Mouse (Mus musculus): ENCODE data around the gene Trak2.
"Not testable (repeated sequence)": the region's sequence is repeated elsewhere in the genome, so short reads cannot be mapped to it uniquely, and the experiment has no call there.

Trak2 gene

DNA sequence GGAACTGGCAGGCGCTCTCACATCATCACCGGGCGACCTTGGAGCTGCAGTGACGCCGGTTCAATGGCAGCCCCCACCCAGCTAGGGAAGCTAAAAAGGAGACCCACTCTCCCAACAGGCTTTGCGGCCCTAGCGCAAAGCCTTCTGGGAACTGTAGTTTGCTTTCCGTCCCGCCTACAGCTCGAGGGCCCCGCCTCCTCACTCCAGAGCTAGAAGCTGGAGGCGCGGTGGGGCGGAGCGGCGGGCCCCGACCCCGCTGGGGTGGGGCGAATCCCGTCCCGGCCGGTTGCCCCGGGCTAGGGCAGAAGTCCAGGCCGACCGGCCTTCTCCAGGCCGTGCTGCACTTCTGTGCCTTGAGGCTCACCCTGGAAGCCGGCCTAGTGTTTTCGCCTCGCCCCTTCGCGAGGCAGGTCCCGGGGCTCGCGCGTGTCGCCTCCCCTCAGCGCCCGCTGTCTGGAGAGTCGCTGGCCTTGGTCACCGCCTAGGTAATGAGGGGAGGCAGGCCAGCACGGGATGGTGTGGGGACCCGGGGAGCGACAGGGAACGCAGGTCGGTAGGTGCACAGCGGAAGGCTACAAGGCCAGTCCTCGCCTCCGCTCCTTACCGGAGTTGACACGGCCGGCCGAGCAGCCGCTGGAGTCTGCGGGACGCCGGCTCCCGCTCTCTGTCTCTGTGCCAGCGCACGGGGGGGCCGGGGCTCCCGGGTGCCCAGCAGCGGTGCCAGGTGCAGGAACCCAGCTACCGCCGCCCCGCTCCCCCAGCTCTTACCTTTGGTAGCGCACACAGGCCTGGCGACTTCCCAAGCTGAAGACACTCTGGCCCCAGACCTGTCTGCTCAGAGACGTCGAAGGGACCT is at the start of gene Trak2, which contains the start of gene Stradb:
TSS of gene Trak2 (minus strand) at position 65 of the 856 bp plus-strand sequence.
TSS of gene Stradb (plus strand) at position 157 of the 856 bp plus-strand sequence.
- peak; percentile 96 for DNase-seq

DNA sequence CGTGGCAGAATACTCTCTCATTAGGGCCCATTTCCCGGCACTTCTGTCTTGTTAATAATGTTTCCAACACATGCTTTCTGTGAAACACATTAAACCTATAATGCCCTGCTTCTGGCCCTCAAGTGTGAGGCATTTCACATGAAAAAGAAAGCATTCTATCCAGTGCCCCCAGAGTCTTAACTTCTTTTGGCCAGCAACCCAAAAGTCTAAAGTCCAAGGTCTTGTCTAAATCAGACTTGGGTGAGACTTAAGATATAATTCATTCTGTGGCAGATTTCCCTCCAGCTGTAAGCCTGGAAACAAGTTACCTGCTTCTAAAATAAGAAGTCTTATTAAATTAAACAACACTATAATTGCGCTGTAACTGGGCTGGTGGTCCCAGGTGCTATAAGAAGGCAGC is 48.3 kb upstream of the Trak2 start:
- no peak for DNase-seq

DNA sequence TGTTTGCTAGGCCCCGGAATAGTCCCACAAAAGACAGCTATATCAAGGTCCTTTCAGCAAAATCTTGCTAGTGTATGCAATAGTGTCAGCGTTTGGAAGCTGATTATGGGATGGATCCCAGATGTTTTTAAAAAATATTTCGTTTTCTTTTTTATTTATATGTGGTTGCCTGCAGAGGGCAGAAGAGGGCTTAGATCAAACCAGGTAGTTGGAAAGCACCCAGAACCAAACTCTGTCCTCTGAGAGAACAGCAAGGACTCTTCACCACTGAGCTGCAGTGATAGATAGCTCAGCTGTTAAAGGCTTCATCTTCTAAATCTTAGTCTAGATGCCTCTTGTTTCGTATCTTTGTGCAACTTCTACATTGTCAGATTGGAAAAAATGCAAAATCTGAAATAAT is 36.0 kb upstream of the Trak2 start:
- DNase-seq, result no peak

DNA sequence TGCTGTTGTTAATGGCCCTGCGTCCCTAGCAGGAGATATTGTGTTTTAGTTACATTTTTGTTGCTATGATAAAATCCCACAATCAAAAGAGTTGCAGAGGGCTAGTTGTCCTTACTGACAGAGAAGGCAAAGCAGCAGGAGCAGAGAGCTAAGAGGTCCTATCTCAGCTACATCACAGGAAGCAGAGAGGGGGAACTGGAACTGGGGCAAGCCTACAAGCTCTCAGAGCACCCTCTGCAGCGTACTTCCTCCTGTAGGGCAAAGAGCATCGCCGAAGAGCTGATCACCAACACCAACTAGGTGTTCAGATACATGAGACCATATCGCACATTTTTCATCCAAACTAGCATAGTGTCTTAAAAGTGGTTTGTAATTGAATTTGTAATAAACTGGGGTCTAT is 22.1 kb upstream of the Trak2 start:
- no peak for DNase-seq

DNA sequence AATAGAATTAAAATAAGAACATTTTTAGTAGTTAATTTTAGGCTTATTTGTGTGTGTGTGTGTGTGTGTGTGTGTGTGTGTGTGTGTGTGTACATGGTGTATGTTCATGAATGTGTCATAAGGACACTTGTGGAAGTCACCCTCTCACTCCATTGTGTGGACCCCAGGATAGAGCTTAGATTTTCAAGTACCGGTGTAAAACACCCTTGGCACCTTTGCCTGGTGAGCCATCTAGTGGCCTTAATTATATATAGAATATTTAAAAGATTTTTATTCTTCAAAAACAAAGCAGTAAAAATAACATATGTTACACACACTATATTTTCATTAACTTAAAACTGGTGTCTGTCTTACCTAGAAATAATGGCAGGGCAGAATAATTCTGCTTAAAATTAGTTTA is 20.5 kb upstream of the Trak2 start:
- DNase-seq, result no peak

DNA sequence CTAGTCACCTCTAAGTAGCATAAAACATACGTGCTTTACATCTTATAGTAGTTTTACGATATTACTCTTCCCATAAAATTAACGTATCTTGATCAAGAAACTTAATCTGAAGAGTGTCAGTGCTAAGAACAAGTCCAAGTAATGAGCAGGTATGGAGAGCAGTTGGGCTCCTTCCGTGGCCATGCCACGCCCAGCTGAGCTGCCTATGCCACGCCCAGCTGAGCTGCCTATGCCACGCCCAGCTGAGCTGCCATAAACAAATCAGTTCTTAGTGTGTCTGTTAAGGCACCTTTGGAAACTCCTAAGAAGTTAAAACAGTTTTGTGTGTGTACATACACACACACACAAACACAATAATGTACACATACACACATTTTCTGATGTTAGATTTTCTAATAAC is 19.9 kb upstream of the Trak2 start:
- no peak for DNase-seq

DNA sequence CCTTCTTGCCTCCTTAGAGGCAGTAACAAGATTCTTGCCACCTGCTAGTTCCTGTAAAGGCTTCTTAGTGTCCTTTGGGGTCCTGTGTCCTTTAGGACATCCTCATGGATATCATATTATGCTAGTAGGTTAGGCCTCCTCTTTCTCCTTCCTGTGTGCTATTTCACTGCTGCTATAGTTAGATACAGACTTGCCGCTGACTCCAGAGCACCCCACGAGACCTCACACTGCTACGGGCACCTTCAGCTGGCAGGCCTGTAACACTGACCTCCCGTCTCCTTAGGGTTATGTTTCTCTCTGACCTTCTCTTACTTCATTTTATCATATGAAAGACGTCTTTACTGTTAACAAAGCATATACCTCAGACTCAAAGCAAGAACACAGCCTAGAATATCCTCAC is 11.4 kb upstream of the Trak2 start:
- no peak for DNase-seq

DNA sequence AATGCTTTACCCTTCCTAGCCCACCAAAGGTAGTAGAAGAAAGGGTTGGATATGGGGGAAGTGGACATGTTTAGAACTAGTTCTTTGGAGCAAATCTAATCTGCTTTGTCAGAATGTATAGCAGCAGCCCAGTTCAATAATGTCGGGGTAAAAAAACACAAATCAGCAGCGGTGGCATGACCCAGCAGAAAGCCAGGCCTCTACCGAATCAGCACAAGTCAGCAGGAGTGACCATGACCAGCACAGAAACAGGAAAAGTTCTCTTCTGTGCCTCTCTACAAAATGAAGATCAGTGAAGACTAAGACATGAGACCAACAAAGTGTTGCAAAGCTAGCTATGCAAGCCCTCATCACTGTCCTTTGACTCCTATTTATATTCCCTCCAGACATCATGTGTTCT is 9.0 kb upstream of the Trak2 start:
- DNase-seq, result no peak

DNA sequence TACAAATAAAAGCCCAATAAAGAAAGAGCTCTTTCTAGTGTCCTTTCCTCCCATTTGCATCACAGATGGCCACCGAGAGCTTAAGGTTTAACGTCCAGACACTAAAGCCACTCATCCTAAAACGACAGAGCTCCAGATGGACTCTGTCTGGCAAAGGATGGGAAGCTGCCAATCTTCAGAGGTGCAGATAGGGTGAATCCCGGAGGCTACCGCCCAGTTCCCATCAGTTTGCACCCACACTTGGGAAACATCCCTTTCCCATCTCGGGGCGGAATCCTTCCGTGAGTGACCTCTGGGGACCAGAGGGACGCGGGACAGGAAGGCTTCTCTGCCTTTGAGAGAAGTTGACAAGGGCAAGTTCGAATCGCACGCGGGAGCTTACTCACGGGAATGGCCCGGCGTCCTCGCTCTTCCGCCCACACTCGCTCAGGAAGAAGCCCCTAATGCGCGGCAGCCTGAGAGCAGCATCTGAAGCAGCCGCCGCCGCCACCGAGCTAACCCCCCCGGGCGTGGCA is 322 bp downstream of the Trak2 start:
- peak; percentile 84 for DNase-seq

DNA sequence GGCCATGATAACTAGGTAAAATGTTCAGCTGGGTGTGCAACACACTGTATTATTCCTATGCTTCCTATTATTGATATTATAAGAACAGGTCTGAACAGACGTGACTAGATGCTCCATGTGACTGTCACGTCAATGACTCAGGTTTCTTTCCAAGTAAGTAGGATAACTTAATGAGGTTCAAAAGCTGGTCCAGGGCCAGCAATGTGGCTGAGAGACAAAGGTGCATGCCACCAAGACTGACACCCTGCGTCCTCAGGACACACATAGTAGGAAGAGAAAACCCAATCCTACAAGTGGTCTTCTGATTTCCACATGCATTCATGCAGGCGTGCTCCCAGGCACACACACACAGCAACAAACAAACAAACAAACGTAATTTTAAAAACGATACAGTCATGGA is 2.1 kb downstream of the Trak2 start:
- DNase-seq, result peak; percentile 22

DNA sequence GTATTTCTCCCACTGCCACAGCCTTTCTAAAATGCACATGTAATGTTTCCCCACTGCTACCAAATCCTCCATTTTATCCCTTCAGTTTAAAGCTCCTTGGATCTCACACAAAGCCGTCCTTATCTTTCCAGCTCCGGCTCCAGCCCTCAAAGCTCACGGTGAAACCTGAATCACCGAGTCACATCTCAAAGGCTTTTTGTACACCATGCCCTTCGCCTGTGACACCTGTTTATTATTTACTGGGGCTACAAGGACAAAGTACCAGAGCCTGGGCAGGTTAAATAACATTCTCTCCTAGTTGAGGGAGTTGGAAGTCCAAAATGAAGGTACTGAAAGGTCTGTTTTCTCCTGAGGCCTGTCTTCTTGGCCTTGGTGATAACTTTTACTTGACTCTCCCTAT is 3.2 kb downstream of the Trak2 start:
- DNase-seq, result no peak

DNA sequence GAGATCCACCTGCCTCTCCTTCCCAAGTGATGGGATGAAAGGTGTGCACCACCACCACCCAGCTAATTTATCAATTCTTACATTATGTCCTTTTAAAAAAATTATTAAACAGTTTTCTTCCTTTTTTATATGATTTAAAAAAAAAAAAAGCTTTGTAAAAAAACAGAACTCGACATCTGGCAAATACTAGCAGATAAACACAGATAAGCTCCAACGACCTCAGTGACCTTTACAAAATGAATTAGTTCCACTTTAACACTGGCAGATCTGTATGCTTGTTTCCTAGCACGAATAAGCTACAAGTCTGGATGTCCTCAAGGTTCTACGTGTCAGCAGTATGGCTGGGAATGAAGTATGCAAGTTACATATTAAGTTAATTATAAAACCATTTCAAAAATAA is 5.7 kb downstream of the Trak2 start:
- DNase-seq, result no peak

DNA sequence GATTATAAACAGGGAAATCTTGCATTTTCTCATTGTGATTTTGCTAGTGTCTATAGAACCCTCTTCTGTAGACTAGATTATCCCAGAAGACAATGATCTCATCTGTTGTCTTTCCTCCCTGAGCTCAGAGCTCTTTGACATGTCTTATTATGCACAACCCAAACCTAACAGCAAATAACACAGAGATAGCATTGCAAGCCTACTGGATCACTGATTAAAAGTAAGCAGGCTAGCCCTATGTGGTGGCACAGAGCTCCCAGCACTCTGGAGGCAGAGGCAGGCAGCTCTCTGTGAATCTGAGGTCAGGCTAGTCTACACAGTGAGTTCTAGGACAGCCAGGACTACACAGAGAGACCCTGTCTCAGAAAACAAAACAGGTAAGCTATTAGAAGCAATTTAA is 10.4 kb downstream of the Trak2 start:
- DNase-seq, result no peak

DNA sequence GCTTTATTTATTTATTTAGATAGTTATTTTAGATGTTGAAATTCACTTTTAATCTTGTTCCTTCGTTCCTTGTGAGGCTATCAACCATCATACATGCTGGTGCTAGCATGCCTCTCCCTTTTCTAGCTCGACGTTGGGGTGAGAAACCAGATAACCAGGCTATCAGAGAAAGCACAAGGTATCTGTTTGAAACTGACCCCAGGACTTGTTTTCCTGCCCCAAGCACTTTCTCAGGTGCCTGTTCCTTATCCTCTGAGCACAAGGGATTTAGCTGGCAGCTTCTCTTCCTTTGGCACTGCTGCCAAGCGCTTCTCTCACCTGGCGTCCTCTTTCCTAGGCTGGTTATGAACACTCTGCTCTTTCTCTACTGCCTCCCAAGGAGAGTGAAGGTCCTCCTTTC is 10.8 kb downstream of the Trak2 start:
- DNase-seq, result peak; percentile 35

DNA sequence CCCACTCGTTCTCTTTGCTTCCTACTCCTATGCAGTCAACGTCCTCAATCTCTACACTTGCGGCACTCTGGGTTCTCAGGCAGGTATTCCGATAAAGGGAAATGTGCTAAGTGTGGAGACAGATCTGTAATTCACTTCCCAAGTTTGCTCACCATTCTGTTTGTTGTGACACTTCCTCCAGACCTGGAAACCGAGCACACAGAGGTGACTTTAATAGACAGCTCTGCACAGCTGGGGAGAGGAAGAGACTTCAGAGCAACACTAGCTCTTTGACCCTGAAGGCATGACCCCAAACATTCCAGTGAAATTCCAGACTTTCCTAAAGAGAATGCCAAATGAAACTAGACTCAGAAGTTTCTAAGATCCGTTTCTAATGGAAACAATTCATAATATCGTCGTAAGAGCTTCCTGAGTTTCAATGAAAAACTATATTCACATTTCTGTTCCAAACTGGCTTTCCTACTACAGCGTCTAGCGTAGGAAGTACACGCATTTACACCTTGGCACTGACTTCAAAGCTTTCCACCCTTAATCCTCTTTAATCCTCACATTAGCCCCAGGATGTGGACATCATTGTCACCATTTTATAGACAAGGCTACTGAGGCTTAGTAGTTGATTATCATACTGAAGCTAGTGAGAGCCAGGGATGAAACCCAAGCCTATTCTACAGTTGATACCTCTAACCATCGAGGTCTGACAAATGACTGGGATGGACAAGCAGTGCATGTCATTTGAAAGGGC is 11.9 kb downstream of the Trak2 start:
- no peak for DNase-seq

DNA sequence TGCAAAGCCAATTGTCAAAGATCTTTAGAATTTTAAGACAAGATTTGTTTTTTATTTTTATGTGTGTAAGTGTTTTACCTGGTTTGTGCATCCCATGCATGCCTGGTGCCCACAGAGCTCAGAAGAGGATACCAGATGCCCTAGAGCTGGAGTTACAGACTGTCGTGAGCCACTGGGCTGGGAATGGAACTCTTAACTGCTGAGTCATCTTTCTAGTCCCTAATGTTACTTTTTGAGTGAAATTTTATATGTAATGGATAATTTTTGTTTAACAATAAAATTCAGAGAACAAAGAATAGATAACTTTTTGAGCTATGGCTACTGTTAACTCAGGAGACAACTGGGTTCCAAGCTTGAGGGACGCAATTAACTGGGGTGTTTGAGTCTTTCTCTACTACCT is 13.5 kb downstream of the Trak2 start:
- DNase-seq, result no peak

DNA sequence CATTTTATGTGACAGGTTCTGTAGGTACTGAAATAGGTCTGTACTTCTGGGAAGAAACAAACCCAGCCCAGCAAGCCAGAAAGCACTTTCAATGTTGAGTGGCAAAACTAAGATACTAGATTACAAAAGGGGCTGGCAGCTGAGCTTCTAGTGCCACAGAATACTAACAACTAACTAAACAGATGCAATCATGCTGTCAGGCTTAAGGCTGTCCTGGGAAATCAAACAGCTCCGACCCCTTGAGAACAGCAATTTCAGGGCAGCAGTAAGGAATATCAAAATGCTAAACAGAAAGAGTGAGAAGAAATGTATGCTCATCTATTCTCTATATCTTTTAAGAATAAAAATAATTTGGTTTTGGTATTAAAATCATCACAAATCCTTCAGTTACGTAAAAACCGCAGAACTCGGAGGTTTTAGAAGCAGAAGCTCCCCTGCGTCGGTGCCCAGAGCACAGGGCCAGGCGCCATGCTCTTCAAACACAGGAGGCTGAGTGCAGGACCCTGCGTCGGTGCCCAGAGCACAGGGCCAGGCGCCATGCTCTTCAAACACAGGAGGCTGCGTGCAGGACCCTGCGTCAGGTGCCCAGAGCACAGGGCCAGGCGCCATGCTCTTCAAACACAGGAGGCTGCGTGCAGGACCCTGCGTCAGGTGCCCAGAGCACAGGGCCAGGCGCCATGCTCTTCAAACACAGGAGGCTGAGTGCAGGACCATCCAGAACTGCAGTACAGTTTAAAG is 14.3 kb downstream of the Trak2 start:
- DNase-seq, result not testable (repeated sequence)

DNA sequence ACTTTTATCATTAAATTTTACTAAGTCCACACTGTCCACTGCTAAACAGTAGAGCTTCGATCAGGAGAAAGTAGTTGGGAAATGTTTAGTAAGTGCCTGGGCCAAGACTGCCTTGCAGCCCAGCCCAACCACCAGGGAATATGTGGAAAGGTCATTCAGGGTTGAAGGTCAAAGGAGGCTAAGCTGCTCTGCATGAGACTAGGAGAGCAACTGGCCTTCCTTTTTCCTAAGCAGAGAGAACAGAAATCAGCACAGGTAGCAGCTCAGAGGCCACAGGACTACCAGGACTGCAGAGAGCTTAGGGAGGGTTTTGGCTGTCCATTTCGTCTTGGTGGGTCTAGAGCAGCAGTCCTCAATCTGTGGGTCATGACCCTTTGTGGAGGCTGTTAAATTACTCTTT is 15.3 kb downstream of the Trak2 start:
- DNase-seq, result no peak

DNA sequence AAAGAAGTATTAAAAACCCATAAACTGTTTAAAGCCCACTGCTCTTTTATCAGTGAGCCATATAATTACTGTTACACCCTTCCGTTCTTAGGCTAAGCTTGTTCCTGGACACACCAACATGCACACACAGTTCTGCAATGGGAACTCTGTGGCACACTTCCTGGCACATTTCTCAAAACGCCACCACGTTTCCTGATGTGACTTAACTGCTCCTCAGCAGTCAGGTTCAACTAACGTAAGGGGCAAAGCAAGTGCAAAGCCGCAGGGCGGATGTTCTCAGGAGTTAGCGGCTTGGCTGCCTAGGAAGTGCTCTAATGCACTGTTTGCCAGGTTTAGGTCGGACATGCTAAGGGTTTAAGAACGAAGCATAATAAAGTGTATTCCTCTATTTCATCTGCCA is 17.0 kb downstream of the Trak2 start:
- DNase-seq, result no peak

DNA sequence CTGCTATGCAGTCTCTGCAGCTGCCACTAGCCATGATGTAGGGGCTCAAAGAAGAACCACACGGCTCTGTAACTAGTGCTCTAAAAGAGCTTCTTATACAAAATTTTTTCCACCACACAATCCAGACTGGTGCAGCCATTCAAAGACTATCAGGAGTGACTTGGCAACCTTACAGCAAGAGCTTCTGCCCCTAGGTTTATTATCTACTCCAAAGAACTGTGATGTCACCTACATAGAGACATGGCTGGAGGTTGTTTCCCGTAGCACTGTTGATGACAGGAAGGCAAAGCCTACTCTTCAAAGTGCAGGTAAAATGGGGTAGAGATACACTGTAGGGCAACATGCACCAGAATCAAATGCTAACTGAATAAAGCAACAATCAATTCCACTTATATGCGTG is 17.5 kb downstream of the Trak2 start:
- no peak for DNase-seq

DNA sequence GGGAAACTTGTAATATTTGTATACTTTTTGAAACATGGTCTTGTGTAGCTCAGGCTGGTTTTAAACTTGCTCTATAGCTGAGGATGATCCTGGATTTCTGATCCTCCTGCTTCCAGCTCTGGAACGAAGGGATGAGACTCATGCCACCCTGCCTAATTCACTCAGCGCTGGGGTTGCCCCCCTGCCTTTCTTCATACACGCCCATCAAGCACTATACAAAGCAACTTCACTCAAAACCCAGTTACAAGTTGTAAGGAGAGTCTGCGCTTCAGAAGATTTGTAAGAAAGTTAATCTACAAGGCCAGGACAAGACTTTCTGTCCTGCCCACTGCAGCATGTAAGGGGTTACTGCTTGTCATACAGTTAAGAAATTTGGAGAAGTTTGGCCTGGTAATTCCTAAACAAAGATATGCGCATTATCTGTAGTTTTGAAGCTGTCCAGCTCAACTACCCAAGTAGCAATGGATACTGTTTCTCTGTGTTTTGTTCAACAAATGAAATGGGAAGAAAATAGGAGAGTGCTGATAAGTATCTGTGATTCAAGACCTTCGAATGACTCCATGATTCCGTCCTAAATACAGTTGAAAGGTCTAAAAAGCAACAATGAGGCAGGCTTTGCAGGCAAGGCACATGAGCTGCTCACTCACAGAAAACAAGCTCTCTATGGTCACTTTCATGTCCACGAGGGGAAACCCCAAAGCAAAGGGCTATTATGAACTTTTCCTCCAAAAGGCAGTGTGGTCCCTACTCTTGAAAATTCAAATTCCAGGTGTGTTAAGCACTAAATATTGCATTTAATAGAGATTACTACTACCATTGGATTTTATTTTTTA is 18.4 kb downstream of the Trak2 start:
- DNase-seq, result no peak

DNA sequence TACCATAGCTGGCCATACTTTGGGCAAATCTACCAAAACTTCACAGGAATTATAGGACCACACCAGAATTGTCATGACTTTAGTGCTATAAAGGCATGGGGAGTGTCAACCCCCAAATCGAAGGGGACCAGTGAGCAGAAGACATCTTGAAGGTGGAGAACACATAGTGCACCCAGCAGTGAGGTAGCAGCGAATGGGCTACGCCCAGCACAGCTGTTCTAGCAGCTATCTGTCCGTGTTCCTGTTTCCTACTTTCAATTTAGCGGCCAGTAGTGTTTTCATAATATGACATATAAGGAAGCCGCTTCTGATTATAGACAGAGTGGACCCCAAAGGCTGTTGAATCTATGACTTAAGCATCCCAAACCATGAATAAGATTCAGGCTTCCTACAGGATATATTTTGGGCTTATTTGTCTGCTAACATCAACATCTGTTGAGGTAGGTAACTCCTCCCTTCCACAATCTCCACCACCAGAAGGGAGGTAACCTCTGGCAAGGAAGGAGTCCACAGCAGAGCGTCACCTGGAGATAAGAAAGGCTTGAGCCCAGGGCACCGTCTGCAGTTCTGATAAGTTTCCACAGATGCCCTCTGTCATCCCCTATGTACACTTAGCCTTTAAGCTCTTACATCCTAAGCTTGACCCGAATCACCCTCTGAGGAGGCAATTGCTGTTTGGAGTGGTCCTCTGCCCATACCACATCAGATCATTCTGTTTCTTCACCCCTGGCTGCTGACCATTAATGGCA is 19.4 kb downstream of the Trak2 start:
- DNase-seq, result no peak

Data from cerebellum, adult 9-11 months (tissue).